Mouse (Mus musculus) macrophage (primary cell): ENCODE measurements around the gene Ralgapa1. TPM values are rescaled to one million over a fixed set of nuclear protein-coding genes. Genes with fewer than 3 reads are reported as not detected.
"Not testable (repeated sequence)": the region's sequence is repeated elsewhere in the genome, so short reads cannot be mapped to it uniquely, and the experiment has no call there.

Experiments used
- H3K27ac ChIP-seq: fragments of 350-480 bp; formaldehyde crosslinking; 2 replicates; pipeline ENCODE4 v1.9.0; 2021
- H3K36me3 ChIP-seq: fragments of 350-480 bp; formaldehyde crosslinking; 2 replicates; pipeline ENCODE4 v1.9.0; 2021; ENCODE audit errors: inconsistent target
- H3K4me3 ChIP-seq: fragments of 350-480 bp; formaldehyde crosslinking; 2 replicates; pipeline ENCODE4 v1.9.0; 2021; ENCODE audit errors: inconsistent target
- H3K79me2 ChIP-seq: fragments of 350-480 bp; formaldehyde crosslinking; 2 replicates; pipeline ENCODE4 v1.9.0; 2021; ENCODE audit errors: inconsistent target
- WGBS: methylation state at CpG from one replicate; pipeline ENCODE4 v1.1.7; 2026; ENCODE audit warnings: inconsistent platforms; ENCODE audit not compliant: missing documents; 5-methylcytosine and 5-hydroxymethylcytosine counted together
- polyA plus RNA-seq: library from polyadenylated mRNA; stranded (reverse); fragments of 250-400 nt; gene quantifications from 3 replicates; pipeline ENCODE4 v1.2.4, GENCODE M21; 2018; ENCODE audit warnings: inconsistent platforms

Gene Ralgapa1
- polyA plus RNA-seq, 1 experiment from 2014 or later: 16.6 TPM

- WGBS: 4% methylated on average over 67 of the region's 77 CpGs
- Histone ChIP-seq H3K4me3 (no peak within 1 kb of the TSS), H3K36me3 (no peaks in the 10 kb centered on the region), H3K27ac (no peak within 1 kb of the TSS), H3K79me2 (no peaks in the 10 kb centered on the region)
These were observed 221.9 kb downstream of the Ralgapa1 start, which contains the start of gene Insm2 for GRCm38 (mm10) chr12:55598887-55599561. Gene Insm2, plus strand, starts transcription at chr12:55599427.

- no peaks in the 10 kb centered on the region for H3K79me2 ChIP-seq
- no peak overlapping the region for H3K27ac ChIP-seq
- 14% methylated on average over 7 of the region's 7 CpGs for WGBS
- H3K36me3 ChIP-seq: no peaks in the 10 kb centered on the region
- no peak overlapping the region for H3K4me3 ChIP-seq
These were observed 222.5 kb downstream of the Ralgapa1 start for GRCm38 (mm10) chr12:55598537-55598886.

GRCm38 (mm10) chr12:55586936-55587335 is 234.0 kb downstream of the Ralgapa1 start:
- 63% methylated on average over 9 of the region's 9 CpGs for WGBS
- H3K27ac ChIP-seq, H3K79me2 ChIP-seq, H3K4me3 ChIP-seq, H3K36me3 ChIP-seq: not testable (repeated sequence)

GRCm38 (mm10) chr12:55573794-55574193 is 247.2 kb downstream of the Ralgapa1 start:
- 27% methylated on average over 6 of the region's 6 CpGs for WGBS

GRCm38 (mm10) chr12:55573089-55573488 is 247.9 kb downstream of the Ralgapa1 start:
- H3K27ac ChIP-seq: no peak overlapping the region

More at GRCm38 (mm10) chr12:55573794-55574193, 247.2 kb downstream of the Ralgapa1 start:
- Histone ChIP-seq H3K4me3 (no peak overlapping the region), H3K36me3 (no peaks in the 10 kb centered on the region), H3K27ac (no peak overlapping the region), H3K79me2 (no peaks in the 10 kb centered on the region)

GRCm38 (mm10) chr12:55571661-55572060 is 249.3 kb downstream of the Ralgapa1 start:
- Histone ChIP-seq H3K79me2 (no peaks in the 10 kb centered on the region), H3K4me3 (no peak overlapping the region), H3K27ac (no peak overlapping the region), H3K36me3 (no peaks in the 10 kb centered on the region)
- 86% methylated on average over 10 of the region's 10 CpGs for WGBS

More at GRCm38 (mm10) chr12:55573089-55573488, 247.9 kb downstream of the Ralgapa1 start:
- Histone ChIP-seq H3K4me3 (no peak overlapping the region), H3K79me2 (no peaks in the 10 kb centered on the region), H3K36me3 (no peaks in the 10 kb centered on the region)

GRCm38 (mm10) chr12:55571181-55571580 is 249.8 kb downstream of the Ralgapa1 start:
- 93% methylated on average over 10 of the region's 11 CpGs for WGBS
- no peak overlapping the region for H3K27ac ChIP-seq
- H3K79me2 ChIP-seq: no peaks in the 10 kb centered on the region
- no peak overlapping the region for H3K4me3 ChIP-seq
- H3K36me3 ChIP-seq: no peaks in the 10 kb centered on the region

- WGBS: 97% methylated on average over 9 of the region's 9 CpGs
- no peaks in the 10 kb centered on the region for H3K79me2 ChIP-seq
- H3K27ac ChIP-seq: no peak overlapping the region
- no peaks in the 10 kb centered on the region for H3K36me3 ChIP-seq
- no peak overlapping the region for H3K4me3 ChIP-seq
These were observed 250.3 kb downstream of the Ralgapa1 start for GRCm38 (mm10) chr12:55570646-55571045.

GRCm38 (mm10) chr12:55569676-55570075 is 251.3 kb downstream of the Ralgapa1 start:
- no peak overlapping the region for H3K4me3 ChIP-seq

GRCm38 (mm10) chr12:55568466-55568865 is 252.5 kb downstream of the Ralgapa1 start:
- Histone ChIP-seq H3K36me3 (no peaks in the 10 kb centered on the region), H3K79me2 (no peaks in the 10 kb centered on the region), H3K27ac (no peak overlapping the region), H3K4me3 (no peak overlapping the region)
- WGBS: 90% methylated on average over 3 of the region's 3 CpGs

More at GRCm38 (mm10) chr12:55569676-55570075, 251.3 kb downstream of the Ralgapa1 start:
- Histone ChIP-seq H3K36me3 (no peaks in the 10 kb centered on the region), H3K27ac (no peak overlapping the region), H3K79me2 (no peaks in the 10 kb centered on the region)
- 7% methylated on average over 6 of the region's 6 CpGs for WGBS

- H3K79me2 ChIP-seq: no peaks in the 10 kb centered on the region
- 87% methylated on average over 5 of the region's 5 CpGs for WGBS
- no peak overlapping the region for H3K27ac ChIP-seq
- no peak overlapping the region for H3K4me3 ChIP-seq
- no peaks in the 10 kb centered on the region for H3K36me3 ChIP-seq
These were observed 254.1 kb downstream of the Ralgapa1 start for GRCm38 (mm10) chr12:55566837-55567236.

- Histone ChIP-seq H3K79me2 (no peaks in the 10 kb centered on the region), H3K4me3 (no peak overlapping the region), H3K36me3 (no peaks in the 10 kb centered on the region), H3K27ac (no peak overlapping the region)
- 85% methylated on average over 9 of the region's 9 CpGs for WGBS
These were observed 255.1 kb downstream of the Ralgapa1 start for GRCm38 (mm10) chr12:55565867-55566266.

- Histone ChIP-seq H3K36me3 (no peaks in the 10 kb centered on the region), H3K27ac (no peak within 1 kb of the TSS), H3K79me2 (no peaks in the 10 kb centered on the region), H3K4me3 (no peak within 1 kb of the TSS)
- WGBS: 97% methylated on average over 19 of the region's 19 CpGs
These were observed 255.8 kb downstream of the Ralgapa1 start, which contains the start of gene Aldoart2 for GRCm38 (mm10) chr12:55565206-55565605. Gene Aldoart2, plus strand, starts transcription at chr12:55565239.

- no peaks in the 10 kb centered on the region for H3K79me2 ChIP-seq
- H3K4me3 ChIP-seq: no peak overlapping the region
- H3K27ac ChIP-seq: no peak overlapping the region
- WGBS: 87% methylated on average over 9 of the region's 9 CpGs
- H3K36me3 ChIP-seq: no peaks in the 10 kb centered on the region
These were observed 256.6 kb downstream of the Ralgapa1 start for GRCm38 (mm10) chr12:55564187-55564963.

- Histone ChIP-seq H3K4me3 (no peak overlapping the region), H3K27ac (no peak overlapping the region), H3K36me3 (no peaks in the 10 kb centered on the region), H3K79me2 (no peaks in the 10 kb centered on the region)
- 84% methylated on average over 3 of the region's 3 CpGs for WGBS
These were observed 257.2 kb downstream of the Ralgapa1 start for GRCm38 (mm10) chr12:55563742-55564141.
